Mouse (Mus musculus) lung, embryonic 16.5 days (tissue): ENCODE results near the gene Klhl11. TPM values are rescaled to one million over a fixed set of nuclear protein-coding genes. Genes with fewer than 3 reads are reported as not detected.

Experiments used
- ATAC-seq: fragments of 200-750 bp; cut with Nextera tagmentation; 2 replicates; pipeline ENCODE4 v1.8.0; 2017; ENCODE audit warnings: low read depth, mild to moderate bottlenecking, moderate library complexity
- H3K27ac ChIP-seq: fragments of 300-500 bp; sonication (generic); 2 replicates; pipeline ENCODE4 v1.5.1; 2014; ENCODE audit warnings: mild to moderate bottlenecking, control low read depth, low read length
- H3K27me3 ChIP-seq: fragments of 300-500 bp; sonication (generic); 2 replicates; pipeline ENCODE4 v1.6.1; 2014; ENCODE audit warnings: low read depth, low read length, mixed read lengths; ENCODE audit not compliant: control insufficient read depth, insufficient read depth
- H3K36me3 ChIP-seq: fragments of 300-500 bp; sonication (generic); 2 replicates; pipeline ENCODE4 v1.6.1; 2014; ENCODE audit warnings: low read length; ENCODE audit not compliant: control insufficient read depth, insufficient read depth
- H3K4me1 ChIP-seq: fragments of 300-500 bp; sonication (generic); replicated peaks from 2 replicates; pipeline ENCODE4 v1.6.1; 2014; ENCODE audit warnings: low read length, mixed read lengths; ENCODE audit not compliant: control insufficient read depth, insufficient read depth
- H3K4me2 ChIP-seq: fragments of 300-500 bp; sonication (generic); 2 replicates; pipeline ENCODE4 v1.6.1; 2014; ENCODE audit warnings: low read depth, low read length, control low read depth
- H3K4me3 ChIP-seq: fragments of 300-500 bp; sonication (generic); 2 replicates; pipeline ENCODE4 v1.5.1; 2014; ENCODE audit warnings: mild to moderate bottlenecking, low read length, control low read depth
- H3K9ac ChIP-seq: fragments of 300-500 bp; sonication (generic); 2 replicates; pipeline ENCODE4 v1.6.1; 2014; ENCODE audit warnings: low read length, control low read depth
- H3K9me3 ChIP-seq: fragments of 300-500 bp; sonication (generic); 2 replicates; pipeline ENCODE4 v1.6.1; 2016; ENCODE audit warnings: low read length; ENCODE audit not compliant: control insufficient read depth
- WGBS: fragments of 180-500 bp; shearing (Covaris S2); extraction: QIAGEN DNeasy Blood & Tissue Kit; methylation state at CpG from one replicate; pipeline ENCODE4 v1.1.7; 2014; 5-methylcytosine and 5-hydroxymethylcytosine counted together
- polyA plus RNA-seq: library from polyadenylated mRNA; unstranded; fragments of >200 nt; fragmentation: Nextera tagmentation; extraction: Ambion mirVana; gene quantifications from 2 replicates; pipeline ENCODE4 v1.2.1, GENCODE M21; 2015

Gene Klhl11
- polyA plus RNA-seq, 1 experiment from 2014 or later: 8.4 TPM

GRCm38 (mm10) chr11:100457247-100457646 lies 15.3 kb downstream of the Klhl11 start:
- Histone ChIP-seq H3K4me2 (no peak overlapping the region), H3K9me3 (no peaks in the 10 kb centered on the region), H3K36me3 (peaks cover 9% of the 10 kb centered on the region), H3K4me3 (no peak overlapping the region), H3K4me1 (peaks cover 3% of the 10 kb centered on the region; the same call in 1 of the 2 replicates), H3K27ac (peak overlapping the region; percentile 56), H3K27me3 (no peaks in the 10 kb centered on the region), H3K9ac (no peak overlapping the region)
- peak; percentile 60; the same call in 1 of the 2 replicates for ATAC-seq
- WGBS: 50% methylated on average over 4 of the region's 4 CpGs

DNA sequence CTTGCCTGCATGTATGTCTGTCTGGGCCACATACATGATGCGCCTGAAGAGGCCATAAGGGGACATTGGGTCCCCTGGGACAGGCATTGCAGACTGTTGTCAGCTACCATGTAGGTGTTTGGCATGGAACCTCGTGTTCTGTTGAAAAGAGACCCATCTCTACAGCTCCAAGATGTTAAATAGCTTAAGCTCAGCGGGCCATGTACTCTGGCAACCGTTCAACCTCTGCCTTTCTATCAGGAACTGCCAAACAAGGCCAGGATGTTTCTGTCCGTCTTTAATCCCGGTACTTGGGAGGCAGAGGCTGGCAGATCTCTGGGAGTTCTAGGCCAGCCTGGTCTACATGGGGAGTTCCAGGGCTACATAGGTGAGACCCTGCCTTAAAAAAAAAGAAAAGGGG lies 29.9 kb downstream of the Klhl11 start:
- Histone ChIP-seq H3K27ac (no peak overlapping the region), H3K27me3 (no peaks in the 10 kb centered on the region), H3K36me3 (peaks cover 5% of the 10 kb centered on the region; the same call in 1 of the 2 replicates), H3K9me3 (no peaks in the 10 kb centered on the region), H3K9ac (no peak overlapping the region), H3K4me2 (no peak overlapping the region), H3K4me1 (peaks cover 14% of the 10 kb centered on the region), H3K4me3 (no peak overlapping the region)
- WGBS: 82% methylated on average over 6 of the region's 6 CpGs
- no peak for ATAC-seq

GRCm38 (mm10) chr11:100441797-100442196 lies 30.7 kb downstream of the Klhl11 start, which contains the start of the genes Nt5c3b and Klhl10:
Gene Nt5c3b (minus strand): TSS chr11:100441808.
Gene Klhl10 (plus strand): TSS chr11:100441917.
- ATAC-seq: no peak
- WGBS: 76% methylated on average over 8 of the region's 8 CpGs
- Histone ChIP-seq H3K4me2 (peak within 1 kb of the TSS; percentile 66), H3K9me3 (no peaks in the 10 kb centered on the region), H3K9ac (peak within 1 kb of the TSS; percentile 83), H3K27ac (peak within 1 kb of the TSS; percentile 58; the same call in 1 of the 2 replicates), H3K4me1 (peaks cover 14% of the 10 kb centered on the region), H3K4me3 (peak within 1 kb of the TSS; percentile 87), H3K27me3 (no peaks in the 10 kb centered on the region), H3K36me3 (peaks cover 9% of the 10 kb centered on the region; the same call in 1 of the 2 replicates)

DNA sequence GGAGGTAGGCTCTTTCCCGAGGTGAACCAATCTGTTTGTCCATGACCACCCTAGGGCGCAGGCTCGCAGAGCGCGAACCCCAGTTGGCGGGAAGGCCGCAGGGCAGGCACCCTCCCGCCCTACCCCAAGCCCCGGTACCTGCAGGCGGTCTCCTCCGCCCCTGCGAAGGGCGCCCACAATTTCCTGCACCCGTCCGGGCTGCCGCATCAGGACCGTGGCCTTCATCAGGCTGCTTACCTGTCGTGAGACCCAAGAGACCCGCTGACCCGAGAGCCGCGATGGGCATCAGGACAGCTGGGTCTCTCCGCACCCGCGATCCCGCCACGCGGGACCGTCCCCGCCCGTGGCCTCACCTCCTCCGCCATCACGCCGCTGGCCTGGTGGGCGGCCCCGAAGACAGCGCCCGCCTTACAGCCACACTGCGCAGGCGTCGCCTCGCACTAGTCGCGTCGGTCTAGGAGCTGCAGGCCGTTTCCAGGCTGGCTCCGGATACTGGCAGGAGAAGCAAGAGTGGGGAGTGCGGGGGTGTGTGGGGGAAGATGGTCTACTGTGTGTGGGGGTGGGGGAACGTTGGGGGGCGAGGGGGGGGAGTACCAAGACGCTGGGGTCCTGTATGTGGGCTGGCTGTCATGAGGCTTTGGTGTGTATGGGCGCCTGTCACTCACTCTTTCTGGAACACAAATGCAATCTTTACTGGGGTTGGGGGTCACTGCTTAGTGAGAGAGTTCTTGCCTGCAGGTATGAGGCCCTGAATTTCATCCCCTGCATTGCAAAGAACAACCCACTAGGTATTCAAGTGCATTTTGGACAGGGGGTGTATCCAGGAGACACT lies 31.6 kb downstream of the Klhl11 start:
- Histone ChIP-seq H3K27me3 (no peaks in the 10 kb centered on the region), H3K4me2 (peak overlapping the region; percentile 66), H3K9me3 (no peaks in the 10 kb centered on the region), H3K36me3 (peaks cover 10% of the 10 kb centered on the region), H3K27ac (peak overlapping the region; percentile 58; the same call in 1 of the 2 replicates), H3K9ac (peak overlapping the region; percentile 83), H3K4me3 (peak overlapping the region; percentile 87), H3K4me1 (peaks cover 14% of the 10 kb centered on the region)
- peak; percentile 98 for ATAC-seq
- WGBS: 1% methylated on average over 52 of the region's 52 CpGs

DNA sequence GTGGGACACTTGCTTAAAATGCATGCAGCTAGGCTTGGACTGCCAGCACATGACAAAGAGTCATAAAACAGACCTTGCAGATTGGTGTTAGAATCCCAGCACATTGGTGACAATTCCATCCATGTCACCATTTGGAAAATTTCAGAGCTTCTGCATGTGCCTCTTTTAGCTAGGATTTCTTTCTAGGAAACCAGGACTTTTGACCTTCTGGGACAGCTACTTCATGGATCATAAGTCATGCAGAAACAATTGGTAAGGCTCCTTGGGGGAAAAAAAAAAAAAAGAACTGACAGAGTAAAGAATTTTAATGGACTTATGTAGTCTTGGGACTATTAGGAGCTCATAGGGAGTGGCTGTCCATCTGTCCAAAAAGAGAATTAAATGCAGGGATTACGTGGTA lies 34.6 kb downstream of the Klhl11 start:
- Histone ChIP-seq H3K4me3 (no peak overlapping the region), H3K9ac (no peak overlapping the region), H3K36me3 (peaks cover 16% of the 10 kb centered on the region)

GRCm38 (mm10) chr11:100435678-100436246 lies 36.8 kb downstream of the Klhl11 start:
- no peak overlapping the region for H3K4me3 ChIP-seq
- no peak overlapping the region for H3K27ac ChIP-seq
- H3K4me1 ChIP-seq: peaks cover 10% of the 10 kb centered on the region
- no peak for ATAC-seq
- peaks cover 23% of the 10 kb centered on the region for H3K36me3 ChIP-seq
- WGBS: 84% methylated on average over 9 of the region's 9 CpGs
- H3K4me2 ChIP-seq: no peak overlapping the region
- no peak overlapping the region for H3K9ac ChIP-seq
- H3K9me3 ChIP-seq: no peaks in the 10 kb centered on the region
- H3K27me3 ChIP-seq: no peaks in the 10 kb centered on the region

More for the DNA sequence above, 34.6 kb downstream of the Klhl11 start:
- no peak for ATAC-seq
- Histone ChIP-seq H3K27me3 (no peaks in the 10 kb centered on the region), H3K4me2 (no peak overlapping the region), H3K27ac (no peak overlapping the region), H3K9me3 (no peaks in the 10 kb centered on the region), H3K4me1 (peaks cover 14% of the 10 kb centered on the region)
- 81% methylated on average over 1 of the region's 1 CpGs for WGBS

DNA sequence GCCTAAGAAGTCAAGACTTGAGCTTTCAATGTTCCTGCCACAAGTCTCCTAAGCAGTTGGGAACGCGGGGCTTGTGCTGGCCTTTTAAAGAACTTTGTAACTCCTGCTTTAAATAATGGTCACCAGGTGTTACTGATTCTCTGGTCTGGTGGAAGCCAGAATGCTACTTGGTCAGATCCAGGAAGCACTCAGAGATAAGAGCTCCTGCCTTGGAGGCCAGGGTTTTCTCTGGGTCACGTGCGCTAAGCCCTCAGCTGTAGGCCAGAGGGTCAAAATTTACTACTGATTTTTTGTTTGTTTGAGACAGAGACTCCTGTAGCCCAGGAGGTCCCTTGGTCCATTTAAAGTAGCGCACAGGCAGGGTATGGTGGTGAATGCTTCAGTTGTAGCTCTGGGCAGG lies 40.5 kb downstream of the Klhl11 start:
- ATAC-seq: no peak
- Histone ChIP-seq H3K36me3 (peaks cover 20% of the 10 kb centered on the region), H3K4me1 (no peaks in the 10 kb centered on the region), H3K9me3 (no peaks in the 10 kb centered on the region), H3K27me3 (no peaks in the 10 kb centered on the region), H3K4me3 (no peak overlapping the region), H3K9ac (no peak overlapping the region), H3K27ac (no peak overlapping the region), H3K4me2 (no peak overlapping the region)
- WGBS: 69% methylated on average over 5 of the region's 5 CpGs

- H3K27ac ChIP-seq: no peak overlapping the region
- H3K9ac ChIP-seq: no peak overlapping the region
Measured at GRCm38 (mm10) chr11:100430052-100430451, 42.5 kb downstream of the Klhl11 start.

DNA sequence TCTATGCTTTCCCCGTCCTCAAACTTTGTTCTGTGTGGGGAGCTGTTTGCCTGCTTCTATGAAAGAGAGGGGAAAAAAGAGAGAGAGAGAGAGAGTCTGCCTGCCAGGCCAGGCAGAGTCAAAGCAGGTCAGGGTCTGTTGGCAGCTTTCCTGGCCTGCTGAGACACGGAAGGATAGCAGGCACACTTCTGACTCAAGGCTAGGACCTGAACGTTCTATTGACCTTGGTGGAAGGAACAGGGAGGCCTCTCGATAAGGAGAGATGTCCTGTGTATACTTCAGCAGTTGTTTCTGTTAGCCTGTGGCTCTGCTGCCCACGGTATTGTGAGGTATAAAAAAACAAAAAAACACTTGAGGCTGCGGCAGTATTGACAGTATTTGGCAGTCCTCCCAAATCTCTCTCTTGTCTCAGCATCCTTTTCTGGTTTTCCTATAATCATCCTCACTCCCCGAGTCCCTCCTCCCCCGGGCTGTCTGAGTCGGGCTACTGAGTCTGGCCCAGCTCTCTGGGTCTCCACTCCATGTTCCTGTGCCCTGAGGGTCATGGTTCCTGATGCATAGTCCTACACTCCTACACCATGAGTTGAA lies 43.8 kb downstream of the Klhl11 start:
- ATAC-seq: 0 out of 2 replicates have a peak, but pooled peaks have one; percentile 35
- Histone ChIP-seq H3K9ac (no peak overlapping the region), H3K9me3 (no peaks in the 10 kb centered on the region), H3K27ac (no peak overlapping the region), H3K4me3 (no peak overlapping the region), H3K36me3 (peaks cover 22% of the 10 kb centered on the region), H3K4me1 (no peaks in the 10 kb centered on the region), H3K4me2 (no peak overlapping the region), H3K27me3 (no peaks in the 10 kb centered on the region)
- 48% methylated on average over 9 of the region's 9 CpGs for WGBS

More at GRCm38 (mm10) chr11:100430052-100430451, 42.5 kb downstream of the Klhl11 start:
- WGBS: 84% methylated on average over 7 of the region's 7 CpGs
- H3K9me3 ChIP-seq: no peaks in the 10 kb centered on the region
- H3K4me1 ChIP-seq: no peaks in the 10 kb centered on the region
- H3K27me3 ChIP-seq: no peaks in the 10 kb centered on the region
- peaks cover 18% of the 10 kb centered on the region for H3K36me3 ChIP-seq
- H3K4me2 ChIP-seq: no peak overlapping the region
- no peak overlapping the region for H3K4me3 ChIP-seq
- ATAC-seq: no peak
